Mouse (Mus musculus) gastrocnemius, adult 8-10 months (tissue): Measurements from ENCODE around the gene Olfr1418. TPM values are rescaled to one million over a fixed set of nuclear protein-coding genes. Genes with fewer than 3 reads are reported as not detected.

Source experiments
- DNase-seq, 2 experiments: peaks; one replicate each; pipeline ENCODE4 v3.0.0; 2022; ENCODE audit warnings: low spot score in 2 of 2
- total RNA-seq, 4 experiments: library from RNA; stranded (reverse); gene quantifications; 2 replicates each; pipeline ENCODE4 v1.2.4; 2022

The Olfr1418 gene
- total RNA-seq, 4 experiments from 2014 or later, result not detected

DNA sequence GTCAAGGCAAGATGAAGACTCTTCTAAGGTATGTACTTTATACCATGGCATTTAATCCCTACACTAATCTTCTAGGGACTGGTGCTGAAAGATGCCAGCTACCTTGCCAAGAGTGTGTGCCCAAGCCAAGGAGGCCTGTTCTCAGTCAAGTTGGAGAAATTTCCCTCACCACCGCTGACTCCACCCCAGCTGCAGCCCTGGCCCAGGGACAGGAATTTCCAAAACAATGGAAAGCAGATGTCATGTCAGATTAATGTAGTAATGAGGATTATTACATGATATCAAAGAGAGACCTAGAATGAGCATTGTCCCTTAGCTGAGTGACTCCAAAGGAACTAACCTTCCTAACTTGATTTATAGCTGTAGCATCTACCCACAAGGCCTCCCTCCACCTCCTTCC lies 50.0 kb downstream of the Olfr1418 start:
- DNase-seq, result no peak

DNA sequence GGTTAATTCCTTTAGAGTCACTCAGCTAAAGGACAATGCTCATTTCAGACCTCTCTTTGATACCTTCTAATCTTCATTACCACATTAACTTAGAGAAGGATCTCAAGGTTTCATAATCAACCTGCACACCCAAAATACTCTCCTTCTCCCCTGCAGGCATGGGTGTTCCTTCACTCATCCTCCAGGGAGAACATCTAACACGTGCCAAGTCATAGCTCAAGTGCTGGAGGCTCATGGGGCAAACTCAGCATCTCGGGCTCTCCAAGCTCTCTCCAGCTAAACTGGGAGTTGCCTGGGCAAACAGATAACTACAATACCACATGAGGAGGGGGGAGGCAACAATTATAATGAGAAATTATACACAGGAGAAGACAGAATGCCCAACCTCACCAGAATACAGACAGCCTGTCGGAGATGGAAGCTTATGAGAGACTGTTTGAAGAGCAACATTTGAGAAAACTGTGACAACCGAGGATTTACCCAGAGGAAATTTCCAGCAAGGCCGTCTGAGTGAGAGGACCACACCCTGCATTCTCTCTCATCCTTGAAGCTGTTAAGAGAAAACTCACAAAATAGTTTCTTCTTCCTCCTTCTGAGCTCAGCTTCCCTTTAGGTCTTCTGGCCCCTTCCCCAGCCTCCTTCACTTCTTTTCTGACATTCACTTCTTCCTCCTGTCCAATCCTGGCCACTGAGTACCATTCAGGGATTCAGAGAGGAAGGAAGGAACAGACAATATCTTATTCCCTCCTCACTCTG lies 50.7 kb downstream of the Olfr1418 start:
- no peak for DNase-seq

GRCm38 (mm10) chr19:11808452-11808851 lies 52.4 kb downstream of the Olfr1418 start:
- no peak for DNase-seq

DNA sequence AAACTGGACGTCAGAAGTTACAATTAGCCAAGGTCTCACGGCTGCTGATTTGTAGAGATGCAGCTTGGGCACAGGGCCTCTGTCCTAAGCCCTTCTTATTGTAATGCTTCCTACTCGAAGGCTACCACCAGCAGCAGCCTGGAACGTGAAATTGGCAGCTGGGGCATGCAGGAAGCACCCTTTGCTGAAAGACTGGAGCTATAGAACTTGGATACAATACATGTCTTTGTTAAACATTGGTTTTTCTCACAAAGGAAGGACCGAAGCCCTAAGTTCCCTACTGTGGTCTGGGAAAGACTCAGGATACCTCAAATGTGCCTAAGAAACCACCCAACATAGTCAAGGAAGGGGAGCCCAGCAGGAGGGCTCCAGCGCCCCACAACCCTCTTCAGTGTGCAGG lies 53.0 kb downstream of the Olfr1418 start:
- no peak for DNase-seq

GRCm38 (mm10) chr19:11807251-11807650 lies 53.6 kb downstream of the Olfr1418 start:
- DNase-seq, result no peak

- no peak for DNase-seq
Measured at GRCm38 (mm10) chr19:11804423-11804822, 56.4 kb downstream of the Olfr1418 start.

Other genes starting within 250 kb of the Olfr1418 start
- under 1 TPM in 3 of 4 experiments, not detected in 1; 0.19 to 0.34 (median 0.31) TPM for gene Ms4a2, start 237.3 kb downstream of the Olfr1418 start, total RNA-seq
- not detected for gene Ms4a3, start 220.2 kb downstream of the Olfr1418 start, total RNA-seq
- not detected for gene Oosp2, start 200.5 kb downstream of the Olfr1418 start, total RNA-seq
- not detected for gene Oosp1, start 169.9 kb downstream of the Olfr1418 start, total RNA-seq
- not detected for gene Oosp3, start 164.0 kb downstream of the Olfr1418 start, total RNA-seq
- gene Gif, start 113.5 kb downstream of the Olfr1418 start, total RNA-seq, result not detected
- 10 to 100 TPM; 57.8 to 69.5 (median 61.5) TPM for gene Mrpl16, start 90.7 kb downstream of the Olfr1418 start, total RNA-seq
- gene Stx3, start 41.7 kb downstream of the Olfr1418 start, total RNA-seq, result 1 to 10 TPM in 3 of 4 experiments, under 1 TPM in 1; 0.97 to 1.8 (median 1.2) TPM
- not detected for gene Olfr1417, start 21.8 kb downstream of the Olfr1418 start, total RNA-seq
- gene Olfr1419, start 14.0 kb upstream of the Olfr1418 start, total RNA-seq, result not detected
- gene Olfr1420, start 25.5 kb upstream of the Olfr1418 start, total RNA-seq, result not detected
- gene Patl1, start 51.3 kb upstream of the Olfr1418 start, total RNA-seq, result 10 to 100 TPM; 23.0 to 29.3 (median 24.5) TPM
- 10 to 100 TPM; 56.3 to 63.9 (median 59.4) TPM for gene Osbp, start 104.9 kb upstream of the Olfr1418 start, total RNA-seq
- gene Olfr1423, start 180.3 kb upstream of the Olfr1418 start, total RNA-seq, result not detected
- not detected for gene Olfr1424, start 201.6 kb upstream of the Olfr1418 start, total RNA-seq
- gene Olfr1425, start 216.7 kb upstream of the Olfr1418 start, total RNA-seq, result not detected
- not detected for gene Olfr1426, start 230.9 kb upstream of the Olfr1418 start, total RNA-seq
- gene Olfr1427, start 242.3 kb upstream of the Olfr1418 start, total RNA-seq, result not detected